Mouse (Mus musculus): Measurements from ENCODE around the gene Hist1h2be.
"Not testable (repeated sequence)": the region's sequence is repeated elsewhere in the genome, so short reads cannot be mapped to it uniquely, and the experiment has no call there.

Gene Hist1h2be

DNA sequence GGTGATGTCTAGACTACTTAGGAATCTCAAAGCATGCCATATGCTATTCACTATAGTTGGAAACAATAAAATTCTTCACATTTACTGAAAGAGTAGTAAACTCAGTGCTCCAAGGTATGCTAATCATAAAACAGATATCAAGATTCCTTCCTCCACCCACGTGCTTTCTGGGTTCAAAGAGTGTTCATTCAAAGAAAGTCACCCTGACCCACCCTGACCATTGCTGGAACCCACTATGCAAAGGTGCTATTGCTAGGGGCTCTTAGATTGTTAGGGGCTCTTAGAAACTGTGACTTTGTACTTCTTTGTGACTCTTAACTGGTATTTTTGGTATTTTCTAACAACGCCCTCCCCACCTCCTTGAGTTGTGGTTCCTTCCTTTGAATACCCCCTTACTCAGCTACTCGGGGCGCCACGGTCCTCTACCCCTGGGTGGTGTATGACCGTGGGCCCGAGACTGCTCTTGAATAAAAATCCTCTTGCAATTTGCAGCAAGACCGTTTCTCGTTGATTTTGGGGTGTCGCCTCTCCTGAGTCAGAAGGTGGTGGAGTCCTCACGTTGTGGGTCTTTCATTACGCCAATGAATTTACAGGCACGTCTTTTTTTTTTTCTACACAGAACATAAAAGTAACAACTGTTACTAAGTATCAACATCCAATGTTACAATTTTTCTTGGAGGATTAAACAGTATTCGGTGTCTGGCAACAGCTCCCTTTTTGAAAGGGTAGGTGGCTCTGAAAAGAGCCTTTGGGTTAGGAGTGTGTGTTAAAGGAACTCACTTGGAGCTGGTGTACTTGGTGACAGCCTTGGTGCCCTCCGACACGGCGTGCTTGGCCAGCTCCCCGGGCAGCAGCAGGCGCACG lies 47.7 kb downstream of the Hist1h2be start:
- in situ Hi-C loops (cut with MboI, MseI): loop anchor here (10.0 kb wide), 1 partner anchor 1858 kb away; the partner anchor contains the start of genes Hist1h2ai, Hist1h2bl and Hist1h3h

DNA sequence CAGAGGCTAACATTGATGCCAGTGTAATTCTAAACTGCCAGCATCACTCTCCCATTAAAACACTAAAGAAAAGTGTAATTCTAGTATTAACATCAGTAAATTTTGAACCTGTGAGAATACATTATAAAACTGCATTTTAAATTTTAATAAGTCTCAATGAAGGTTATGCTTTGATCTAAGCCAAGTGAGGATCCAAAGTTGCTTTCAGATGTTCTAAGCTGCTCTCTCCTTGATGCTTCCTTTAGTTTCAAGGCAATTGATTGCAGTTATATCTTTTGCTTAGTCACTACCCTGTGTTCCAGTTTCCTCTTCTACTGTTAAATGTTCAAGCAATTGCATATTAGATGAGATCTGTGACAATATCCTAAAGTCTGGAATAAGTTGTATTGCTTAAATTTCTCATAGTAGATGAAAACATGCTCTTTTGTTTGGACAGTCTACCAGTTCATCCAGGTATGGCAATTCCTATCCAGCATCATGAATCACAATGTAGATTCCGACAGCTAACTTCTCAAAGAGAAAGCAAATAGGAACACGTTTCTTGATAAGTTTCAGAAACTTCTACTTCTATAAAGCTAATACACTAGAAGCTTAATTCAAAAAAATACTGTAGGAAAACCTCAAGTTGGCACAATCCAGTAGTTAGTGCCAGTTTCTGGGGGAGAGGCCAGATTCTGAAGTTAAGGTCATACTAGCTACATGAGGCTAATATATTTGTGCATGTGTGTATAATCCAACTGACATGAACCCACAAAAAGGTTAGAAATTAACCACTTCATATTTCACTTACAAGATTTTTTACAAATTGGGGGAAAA lies 48.5 kb downstream of the Hist1h2be start:
- in situ Hi-C loops (cut with MboI, MseI): loop anchor here (10.0 kb wide), 1 partner anchor 1858 kb away; the partner anchor contains the start of genes Hist1h2ai, Hist1h2bl and Hist1h3h

DNA sequence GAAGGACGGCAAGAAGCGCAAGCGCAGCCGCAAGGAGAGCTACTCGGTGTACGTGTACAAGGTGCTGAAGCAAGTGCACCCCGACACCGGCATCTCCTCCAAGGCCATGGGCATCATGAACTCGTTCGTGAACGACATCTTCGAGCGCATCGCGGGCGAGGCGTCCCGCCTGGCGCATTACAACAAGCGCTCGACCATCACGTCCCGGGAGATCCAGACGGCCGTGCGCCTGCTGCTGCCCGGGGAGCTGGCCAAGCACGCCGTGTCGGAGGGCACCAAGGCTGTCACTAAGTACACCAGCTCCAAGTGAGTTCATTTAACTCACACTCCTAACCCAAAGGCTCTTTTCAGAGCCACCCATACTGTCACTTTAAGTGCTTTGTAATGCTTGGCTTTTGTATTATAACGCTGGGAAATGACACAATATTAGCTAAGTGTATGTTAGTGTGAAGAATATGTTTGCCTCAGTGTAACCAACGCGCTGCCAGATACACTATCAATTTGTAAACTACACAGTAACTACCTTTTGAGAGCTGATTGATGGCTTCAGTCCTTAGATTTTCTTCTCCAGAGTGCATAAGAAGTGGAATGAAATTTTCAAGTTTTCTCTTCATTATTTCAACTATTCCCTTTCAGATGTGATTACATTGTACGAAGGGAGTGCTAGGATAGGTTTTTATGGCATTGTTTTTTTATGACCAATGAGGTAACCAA lies 49.3 kb downstream of the Hist1h2be start:
- in situ Hi-C loops (cut with MboI, MseI): loop anchor here (10.0 kb wide), 1 partner anchor 1857 kb away; the partner anchor contains the start of genes Hist1h2ai, Hist1h2bl and Hist1h3h

DNA sequence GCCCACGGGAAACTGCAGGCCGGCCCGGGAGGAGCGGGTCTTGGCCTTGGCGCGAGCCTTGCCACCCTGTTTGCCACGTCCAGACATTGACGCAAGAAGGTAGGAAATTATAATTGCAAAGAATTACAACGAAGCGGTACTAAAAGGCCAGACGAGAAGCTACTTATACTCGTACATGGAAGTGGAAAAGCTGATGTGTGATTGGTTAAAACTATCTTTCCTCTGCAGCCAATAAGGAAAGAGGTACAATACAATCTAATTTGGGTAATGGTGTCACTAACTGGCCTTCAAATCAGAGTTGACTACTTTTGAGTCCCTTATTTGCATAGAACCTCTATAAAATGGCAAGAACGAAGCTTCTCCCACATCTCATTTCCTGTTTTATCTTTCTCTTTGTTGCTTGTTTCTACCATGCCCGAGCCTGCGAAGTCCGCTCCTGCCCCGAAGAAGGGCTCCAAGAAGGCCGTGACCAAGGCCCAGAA lies 49.9 kb downstream of the Hist1h2be start, which contains the start of the genes Hist1h2ae and Hist1h2bg:
Gene Hist1h2ae (minus strand): TSS at position 199 of the 482 bp plus-strand sequence.
Gene Hist1h2bg (plus strand): TSS at position 375 of the 482 bp plus-strand sequence.
- in situ Hi-C loops (cut with MboI, MseI): loop anchor here (10.0 kb wide), 1 partner anchor 1856 kb away; the partner anchor contains the start of genes Hist1h2ai, Hist1h2bl and Hist1h3h

DNA sequence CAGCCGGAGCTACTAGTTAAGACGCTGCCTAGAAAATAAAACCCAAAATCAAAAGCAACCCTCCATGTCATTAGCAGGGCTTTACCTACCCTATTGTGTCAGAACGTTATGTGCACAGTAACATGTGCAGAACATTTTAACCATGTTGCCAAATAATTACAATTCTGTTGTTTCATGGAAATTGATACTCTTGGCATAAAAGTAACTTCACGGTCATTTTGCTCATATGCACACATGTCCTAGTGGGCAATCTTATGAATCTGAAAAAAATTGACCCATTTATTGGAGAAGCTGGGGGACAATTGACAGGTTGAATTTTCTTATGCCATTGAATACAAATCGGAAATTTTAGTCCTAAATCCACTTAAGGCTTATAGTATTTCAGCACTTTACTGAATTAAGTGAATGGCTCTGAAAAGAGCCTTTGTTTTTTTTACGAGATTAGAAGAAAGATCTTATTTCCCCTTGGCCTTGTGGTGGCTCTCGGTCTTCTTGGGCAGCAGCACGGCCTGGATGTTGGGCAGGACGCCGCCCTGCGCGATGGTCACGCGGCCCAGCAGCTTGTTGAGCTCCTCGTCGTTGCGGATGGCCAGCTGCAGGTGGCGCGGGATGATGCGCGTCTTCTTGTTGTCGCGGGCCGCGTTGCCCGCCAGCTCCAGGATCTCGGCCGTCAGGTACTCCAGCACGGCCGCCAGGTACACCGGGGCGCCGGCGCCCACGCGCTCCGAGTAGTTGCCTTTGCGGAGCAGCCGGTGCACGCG lies 50.5 kb downstream of the Hist1h2be start:
- in situ Hi-C loops (cut with MboI, MseI): loop anchor here (10.0 kb wide), 1 partner anchor 1856 kb away; the partner anchor contains the start of genes Hist1h2ai, Hist1h2bl and Hist1h3h

DNA sequence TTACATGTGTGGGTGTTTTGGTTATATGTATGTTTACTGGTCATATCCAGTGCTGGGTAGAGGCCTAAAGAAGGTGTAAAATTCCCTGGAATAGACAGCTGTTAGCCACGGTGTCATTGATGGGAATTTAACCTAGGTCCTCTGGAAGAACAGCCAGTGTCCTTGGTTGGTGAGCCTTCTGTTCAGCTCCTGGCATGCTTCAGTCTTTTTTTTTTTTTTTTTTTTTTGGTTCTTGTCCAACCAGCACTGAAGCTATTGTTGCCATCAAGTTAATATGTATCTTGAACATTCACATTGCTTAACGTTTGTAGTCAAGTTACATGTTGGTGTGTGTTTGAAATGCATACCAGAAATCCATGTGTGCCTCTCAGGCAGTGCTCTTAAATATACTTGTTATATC lies 56.4 kb downstream of the Hist1h2be start:
- in situ Hi-C loops (cut with MboI, MseI): no loop called here

DNA sequence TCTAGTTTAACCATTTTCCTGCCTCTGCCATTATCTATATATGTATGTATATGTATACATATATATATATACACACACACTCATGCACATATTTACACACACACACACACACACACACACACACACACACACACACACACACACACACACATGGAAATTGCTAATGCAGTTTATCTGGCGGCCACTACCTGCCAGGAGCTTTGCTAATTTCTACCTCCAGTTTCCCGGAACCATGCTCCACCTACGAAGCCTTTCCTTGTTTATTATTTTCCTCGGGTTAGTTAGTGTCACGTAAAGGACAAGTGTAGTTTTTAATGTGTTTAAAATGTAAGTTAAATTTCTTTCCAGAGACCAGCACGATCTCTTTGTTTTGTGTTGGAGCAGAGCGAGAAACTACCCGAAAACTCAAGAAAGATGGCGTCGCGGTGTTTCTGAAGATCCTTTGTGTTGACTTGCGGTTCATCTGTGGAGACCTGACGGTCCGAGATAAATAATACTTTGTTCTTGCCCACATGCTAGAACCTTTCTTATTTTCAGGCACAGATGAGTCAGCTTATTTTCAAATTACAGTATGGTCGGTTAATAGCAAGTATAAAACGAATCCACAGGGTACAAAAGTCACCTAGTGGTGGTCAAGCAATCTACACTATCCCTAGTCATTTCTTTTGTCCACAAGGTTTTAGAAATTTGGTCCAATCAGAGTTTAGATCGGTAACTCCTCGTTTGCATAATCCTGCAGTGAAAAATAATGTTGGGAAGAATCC lies 58.0 kb downstream of the Hist1h2be start:
- in situ Hi-C loops (cut with MboI, MseI): no loop called here

DNA sequence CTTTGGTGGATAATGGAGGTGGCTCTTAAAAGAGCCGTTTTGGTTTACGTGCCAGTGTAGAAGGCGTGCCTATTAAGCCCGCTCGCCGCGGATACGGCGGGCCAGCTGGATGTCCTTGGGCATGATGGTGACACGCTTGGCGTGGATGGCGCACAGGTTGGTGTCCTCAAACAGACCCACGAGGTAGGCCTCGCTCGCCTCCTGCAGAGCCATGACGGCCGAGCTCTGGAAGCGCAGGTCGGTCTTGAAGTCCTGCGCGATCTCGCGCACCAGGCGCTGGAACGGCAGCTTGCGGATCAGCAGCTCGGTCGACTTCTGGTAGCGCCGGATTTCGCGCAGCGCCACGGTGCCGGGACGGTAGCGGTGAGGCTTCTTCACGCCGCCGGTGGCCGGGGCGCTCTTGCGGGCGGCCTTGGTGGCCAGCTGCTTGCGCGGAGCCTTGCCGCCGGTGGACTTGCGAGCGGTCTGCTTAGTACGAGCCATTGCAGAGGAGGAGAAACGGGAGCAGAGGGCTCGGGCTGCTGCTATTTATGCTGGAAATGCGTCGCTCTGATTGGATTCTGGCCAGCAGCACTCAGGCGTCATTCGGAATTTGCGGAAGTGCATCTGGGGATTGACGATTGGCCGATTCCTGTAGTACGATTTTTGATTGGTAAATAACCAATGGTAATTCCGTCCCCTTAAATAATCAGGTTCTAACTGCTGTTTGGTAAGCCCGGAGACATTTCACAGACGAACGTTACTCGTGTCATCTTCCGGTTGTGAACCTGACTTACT lies 58.9 kb downstream of the Hist1h2be start, which contains the start of gene Hist1h3e:
Gene Hist1h3e (minus strand): TSS at position 487 of the 777 bp plus-strand sequence.
- in situ Hi-C loops (cut with MboI, MseI): not testable (repeated sequence)

DNA sequence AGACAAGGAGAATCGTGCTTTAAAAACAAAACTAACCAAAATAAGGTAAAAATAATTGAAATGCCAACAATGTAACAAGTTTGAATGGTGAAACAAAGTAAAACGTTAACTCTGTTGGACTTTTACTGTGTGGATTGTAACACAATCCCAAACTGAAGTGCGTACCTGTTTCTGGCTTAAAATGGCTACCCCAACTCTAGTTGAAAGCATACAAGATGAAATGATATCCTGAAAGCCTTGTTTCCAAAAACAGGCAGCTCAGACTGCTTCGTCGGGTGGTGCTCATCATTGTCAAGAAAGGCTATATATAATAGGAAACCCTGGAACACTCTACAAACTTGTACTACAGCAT lies 59.4 kb downstream of the Hist1h2be start:
- in situ Hi-C loops (cut with MboI, MseI): not testable (repeated sequence)

DNA sequence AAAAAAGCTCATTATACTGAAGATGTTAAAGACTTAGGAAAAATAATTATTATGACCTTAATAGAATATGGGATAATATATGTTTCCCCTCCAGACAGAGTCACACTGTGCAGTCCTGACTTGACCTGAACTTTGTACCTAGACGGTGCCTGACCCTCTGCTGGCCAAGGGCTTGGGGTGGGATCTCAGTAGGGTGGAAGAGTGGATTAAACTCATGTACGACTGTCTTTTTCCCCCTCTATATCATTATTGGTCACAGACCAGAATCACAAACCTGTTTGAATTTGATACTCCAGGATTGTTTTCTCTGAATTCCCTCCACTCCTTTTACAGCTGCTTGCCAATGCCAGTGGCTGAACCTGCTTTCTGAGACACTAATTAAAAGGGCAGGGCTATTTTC lies 60.2 kb downstream of the Hist1h2be start:
- in situ Hi-C loops (cut with MboI, MseI): not testable (repeated sequence)

DNA sequence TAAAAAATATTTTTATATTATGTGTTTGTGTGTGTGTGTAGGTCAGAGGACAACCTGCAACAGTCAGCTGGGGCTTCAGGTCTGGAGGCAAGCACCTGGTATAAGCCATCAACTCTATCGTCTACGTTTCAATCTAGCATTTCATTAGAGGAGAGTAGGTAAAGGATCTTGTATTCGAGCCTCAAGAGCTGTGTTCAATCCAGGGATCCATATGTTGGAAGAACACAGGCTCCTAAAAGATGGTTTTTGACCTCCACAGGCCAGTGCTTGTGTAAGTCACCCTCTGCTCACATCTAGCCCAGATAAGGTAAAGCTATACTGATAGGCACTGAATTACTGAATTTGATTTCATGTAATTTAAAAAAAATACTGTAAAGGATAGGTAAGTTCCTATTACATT lies 64.0 kb downstream of the Hist1h2be start:
- in situ Hi-C loops (cut with MboI, MseI): no loop called here

DNA sequence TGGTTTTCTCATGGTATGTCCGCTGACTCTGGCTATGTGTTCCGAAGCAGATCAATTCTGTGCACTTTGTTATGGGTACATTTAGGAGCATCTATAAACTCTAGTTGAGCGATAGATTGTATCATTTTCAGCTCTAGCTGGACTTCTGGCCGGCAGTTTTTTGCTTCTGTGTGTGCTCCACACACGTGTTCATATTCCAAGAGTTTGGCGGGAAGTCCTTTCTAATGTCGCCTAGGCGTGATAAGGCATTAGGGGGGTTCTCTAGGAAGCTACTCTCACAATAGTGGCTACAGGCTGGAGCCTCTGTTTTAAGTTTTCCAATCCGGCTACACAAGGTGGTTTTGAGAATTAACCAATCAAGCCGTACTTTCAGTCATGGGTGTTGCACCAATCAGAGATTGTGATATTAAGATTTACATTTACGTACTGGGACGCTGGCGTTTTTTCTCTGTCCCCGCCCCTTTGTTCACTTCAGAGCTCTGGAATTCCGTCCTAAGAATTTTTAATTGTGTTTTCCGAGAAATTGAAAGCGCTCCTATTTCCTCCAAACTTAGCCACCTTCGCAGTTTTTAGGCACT lies 65.0 kb downstream of the Hist1h2be start:
- in situ Hi-C loops (cut with MboI, MseI): no loop called here

DNA sequence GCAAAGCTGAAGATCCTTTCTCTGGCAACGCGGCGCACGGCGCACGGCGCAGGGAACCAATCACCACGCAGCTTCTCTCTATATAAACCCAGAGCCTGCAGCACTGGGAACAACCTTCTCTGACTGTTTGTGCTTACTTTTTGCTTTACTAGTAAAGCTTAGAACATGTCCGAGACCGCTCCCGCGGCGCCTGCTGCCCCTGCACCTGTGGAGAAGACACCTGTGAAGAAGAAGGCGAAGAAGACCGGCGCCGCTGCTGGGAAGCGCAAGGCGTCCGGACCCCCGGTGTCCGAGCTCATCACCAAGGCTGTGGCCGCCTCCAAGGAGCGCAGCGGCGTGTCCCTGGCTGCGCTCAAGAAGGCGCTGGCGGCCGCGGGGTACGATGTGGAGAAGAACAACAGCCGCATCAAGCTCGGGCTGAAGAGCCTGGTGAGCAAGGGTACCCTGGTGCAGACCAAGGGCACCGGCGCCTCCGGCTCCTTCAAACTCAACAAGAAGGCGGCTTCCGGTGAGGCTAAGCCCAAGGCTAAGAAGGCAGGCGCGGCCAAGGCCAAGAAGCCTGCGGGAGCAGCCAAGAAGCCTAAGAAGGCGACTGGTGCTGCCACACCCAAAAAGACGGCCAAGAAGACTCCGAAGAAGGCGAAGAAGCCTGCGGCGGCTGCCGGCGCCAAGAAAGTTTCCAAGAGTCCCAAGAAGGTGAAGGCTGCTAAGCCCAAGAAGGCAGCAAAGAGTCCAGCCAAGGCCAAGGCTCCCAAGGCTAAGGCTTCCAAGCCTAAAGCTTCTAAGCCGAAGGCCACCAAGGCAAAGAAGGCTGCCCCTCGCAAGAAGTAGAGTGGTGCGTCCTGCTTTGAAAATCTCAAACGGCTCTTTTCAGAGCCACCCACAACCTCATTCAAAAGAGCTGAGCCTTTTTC lies 65.7 kb downstream of the Hist1h2be start:
- in situ Hi-C loops (cut with MboI, MseI): no loop called here

DNA sequence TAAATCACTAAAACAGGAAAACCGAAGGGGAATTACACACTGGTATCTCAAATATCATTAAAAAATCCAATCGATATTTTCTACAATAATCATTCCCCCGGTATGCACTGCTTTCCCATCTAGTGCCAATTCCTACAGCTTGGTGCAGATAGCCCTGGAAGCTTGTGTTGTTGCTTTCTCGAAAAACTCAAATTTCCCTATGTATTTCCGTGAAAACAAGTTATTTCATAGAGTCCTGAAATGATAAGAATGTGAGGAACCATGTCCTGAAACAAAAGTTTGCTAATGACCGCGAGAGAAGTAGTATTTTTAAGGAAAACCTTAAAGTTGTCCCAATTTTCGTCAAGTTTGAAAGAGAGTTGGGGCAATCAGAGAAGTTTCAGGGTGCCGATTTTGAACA lies 66.5 kb downstream of the Hist1h2be start:
- in situ Hi-C loops (cut with MboI, MseI): no loop called here

DNA sequence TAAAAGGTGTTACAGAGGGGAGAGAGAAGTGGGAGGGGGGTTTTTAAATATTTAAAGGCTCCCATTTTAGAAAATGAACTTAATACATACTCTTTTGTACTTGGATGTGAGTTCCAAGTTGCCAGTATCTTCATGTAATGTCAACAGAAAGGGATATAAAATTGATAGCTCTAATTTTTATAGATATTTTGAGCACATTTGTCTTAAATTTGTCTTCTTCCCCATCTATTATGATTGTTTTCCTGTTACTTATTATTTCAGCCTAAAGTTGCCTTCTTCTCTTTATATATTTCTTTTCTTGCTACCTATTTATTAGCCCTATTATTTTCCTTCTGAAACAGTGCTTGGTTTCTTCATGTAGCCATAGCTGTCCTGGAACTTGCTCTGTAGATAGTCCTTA lies 68.0 kb downstream of the Hist1h2be start, which contains the start of gene Hist1h1d:
Gene Hist1h1d (plus strand): TSS at position 301 of the 400 bp plus-strand sequence.
- in situ Hi-C loops (cut with MboI, MseI): no loop called here

DNA sequence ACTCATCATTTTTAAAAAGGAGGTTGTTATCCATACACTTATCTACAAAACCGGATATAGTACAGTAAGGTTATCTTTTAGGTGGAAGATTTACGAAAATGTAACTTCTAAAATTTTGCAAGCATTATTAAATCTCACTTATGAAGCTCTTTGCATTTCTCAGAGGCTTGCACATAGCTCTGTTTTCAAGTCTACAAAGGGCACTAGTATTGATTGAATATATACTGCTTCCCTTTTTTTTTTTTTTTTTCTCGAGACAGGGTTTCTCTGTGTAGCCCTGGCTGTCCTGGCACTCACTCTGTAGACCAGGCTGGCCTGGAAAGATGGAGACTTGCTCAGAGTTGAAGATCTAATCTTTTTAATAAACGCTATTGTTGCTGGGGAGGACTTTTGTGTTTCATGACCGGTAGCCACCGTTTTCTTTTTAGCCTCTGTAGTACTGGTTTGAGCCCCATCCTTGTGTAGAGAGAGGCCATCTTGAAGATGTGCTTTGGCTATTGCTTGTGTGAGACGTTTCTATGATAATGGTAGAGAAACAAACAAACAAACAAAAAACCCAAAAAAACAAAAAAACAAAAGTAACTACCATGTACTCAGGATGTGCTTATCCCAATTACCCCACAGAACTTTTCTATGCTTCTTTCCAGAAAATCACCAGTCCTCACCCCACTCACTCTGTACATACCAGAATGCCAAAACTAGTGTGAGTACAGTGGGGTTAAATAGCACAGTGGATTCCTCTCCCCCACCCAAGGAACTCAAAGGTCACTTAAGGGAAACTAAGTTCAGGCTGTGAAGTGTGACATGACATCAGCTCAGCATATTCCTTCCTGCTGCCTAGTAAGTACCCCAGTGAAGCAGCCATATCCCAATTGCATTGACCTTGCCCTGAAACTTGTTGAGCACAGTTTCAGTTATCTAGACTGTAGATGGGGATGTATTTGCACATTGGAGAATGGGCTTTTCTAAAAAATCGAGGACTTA lies 68.7 kb downstream of the Hist1h2be start:
- in situ Hi-C loops (cut with MboI, MseI): no loop called here

All from T-helper 2 cell (primary cell).